Mouse (Mus musculus): ENCODE measurements around the gene Padi3. TPM values are rescaled to one million over a fixed set of nuclear protein-coding genes. Genes with fewer than 3 reads are reported as not detected.

Padi3 gene
- polyA plus RNA-seq, 1 experiment, result 0.47 TPM

GRCm38 (mm10) chr4:140785217-140785616 is 25.2 kb downstream of the Padi3 start:
- Histone ChIP-seq H3K27ac (ENCODE audit: insufficient read depth, low read depth, low read length) (no peak overlapping the region), H3K4me3 (ENCODE audit: insufficient read depth, low read length) (no peak overlapping the region), H3K4me1 (ENCODE audit: control insufficient read depth, insufficient read depth, low read length) (peaks cover 20% of the 10 kb centered on the region)
- no peak for TF ChIP-seq POLR2A (IDR thresholded peaks at IDR 0.05; ENCODE audit: borderline replicate concordance, low read depth, low read length)
- no peak for TF ChIP-seq CTCF (IDR thresholded peaks at IDR 0.05; ENCODE audit: low read depth, low read length)

- TF ChIP-seq POLR2A (IDR thresholded peaks at IDR 0.05; ENCODE audit: borderline replicate concordance, low read depth, low read length), result no peak
- TF ChIP-seq CTCF (IDR thresholded peaks at IDR 0.05; ENCODE audit: low read depth, low read length), result no peak
- no peak overlapping the region for H3K27ac ChIP-seq (ENCODE audit: insufficient read depth, low read depth, low read length)
- no peak overlapping the region for H3K4me3 ChIP-seq (ENCODE audit: insufficient read depth, low read length)
- H3K4me1 ChIP-seq (ENCODE audit: control insufficient read depth, insufficient read depth, low read length), result peaks cover 23% of the 10 kb centered on the region
These were observed 26.0 kb downstream of the Padi3 start for GRCm38 (mm10) chr4:140784292-140784945.

- H3K4me1 ChIP-seq (ENCODE audit: control insufficient read depth, insufficient read depth, low read length), result peaks cover 12% of the 10 kb centered on the region
- TF ChIP-seq POLR2A (IDR thresholded peaks at IDR 0.05; ENCODE audit: borderline replicate concordance, low read depth, low read length) (no peak), CTCF (IDR thresholded peaks at IDR 0.05; ENCODE audit: low read depth, low read length) (no peak)
- no peak overlapping the region for H3K4me3 ChIP-seq (ENCODE audit: insufficient read depth, low read length)
- no peak overlapping the region for H3K27ac ChIP-seq (ENCODE audit: insufficient read depth, low read depth, low read length)
These were observed 27.6 kb downstream of the Padi3 start for GRCm38 (mm10) chr4:140782821-140783220.

- Histone ChIP-seq H3K4me1 (ENCODE audit: control insufficient read depth, insufficient read depth, low read length) (peaks cover 5% of the 10 kb centered on the region), H3K4me3 (ENCODE audit: insufficient read depth, low read length) (no peak overlapping the region), H3K27ac (ENCODE audit: insufficient read depth, low read depth, low read length) (no peak overlapping the region)
- TF ChIP-seq POLR2A (IDR thresholded peaks at IDR 0.05; ENCODE audit: borderline replicate concordance, low read depth, low read length) (no peak), CTCF (IDR thresholded peaks at IDR 0.05; ENCODE audit: low read depth, low read length) (no peak)
These were observed 29.9 kb downstream of the Padi3 start for GRCm38 (mm10) chr4:140780507-140780906.

- H3K27ac ChIP-seq (ENCODE audit: insufficient read depth, low read depth, low read length), result no peak overlapping the region
- TF ChIP-seq POLR2A (IDR thresholded peaks at IDR 0.05; ENCODE audit: borderline replicate concordance, low read depth, low read length) (no peak), CTCF (IDR thresholded peaks at IDR 0.05; ENCODE audit: low read depth, low read length) (no peak)
These were observed 30.5 kb downstream of the Padi3 start for GRCm38 (mm10) chr4:140779803-140780397.

GRCm38 (mm10) chr4:140776623-140777022 is 33.8 kb downstream of the Padi3 start:
- H3K27ac ChIP-seq (ENCODE audit: insufficient read depth, low read depth, low read length), result no peak overlapping the region
- H3K4me1 ChIP-seq (ENCODE audit: control insufficient read depth, insufficient read depth, low read length), result peaks cover 8% of the 10 kb centered on the region
- no peak for TF ChIP-seq CTCF (IDR thresholded peaks at IDR 0.05; ENCODE audit: low read depth, low read length)
- no peak for TF ChIP-seq POLR2A (IDR thresholded peaks at IDR 0.05; ENCODE audit: borderline replicate concordance, low read depth, low read length)
- no peak overlapping the region for H3K4me3 ChIP-seq (ENCODE audit: insufficient read depth, low read length)

More at GRCm38 (mm10) chr4:140779803-140780397, 30.5 kb downstream of the Padi3 start:
- H3K4me3 ChIP-seq (ENCODE audit: insufficient read depth, low read length), result no peak overlapping the region
- peaks cover 5% of the 10 kb centered on the region for H3K4me1 ChIP-seq (ENCODE audit: control insufficient read depth, insufficient read depth, low read length)

GRCm38 (mm10) chr4:140775876-140776275 is 34.6 kb downstream of the Padi3 start:
- H3K27ac ChIP-seq (ENCODE audit: insufficient read depth, low read depth, low read length), result no peak overlapping the region
- no peak for TF ChIP-seq POLR2A (IDR thresholded peaks at IDR 0.05; ENCODE audit: borderline replicate concordance, low read depth, low read length)
- no peak for TF ChIP-seq CTCF (IDR thresholded peaks at IDR 0.05; ENCODE audit: low read depth, low read length)
- H3K4me3 ChIP-seq (ENCODE audit: insufficient read depth, low read length), result no peak overlapping the region
- H3K4me1 ChIP-seq (ENCODE audit: control insufficient read depth, insufficient read depth, low read length), result peaks cover 12% of the 10 kb centered on the region

- no peak overlapping the region for H3K27ac ChIP-seq (ENCODE audit: insufficient read depth, low read depth, low read length)
- H3K4me3 ChIP-seq (ENCODE audit: insufficient read depth, low read length), result no peak overlapping the region
- peaks cover 15% of the 10 kb centered on the region for H3K4me1 ChIP-seq (ENCODE audit: control insufficient read depth, insufficient read depth, low read length)
- TF ChIP-seq CTCF (IDR thresholded peaks at IDR 0.05; ENCODE audit: low read depth, low read length) (no peak), POLR2A (IDR thresholded peaks at IDR 0.05; ENCODE audit: borderline replicate concordance, low read depth, low read length) (no peak)
These were observed 35.6 kb downstream of the Padi3 start for GRCm38 (mm10) chr4:140774893-140775292.

GRCm38 (mm10) chr4:140774025-140774800 is 36.2 kb downstream of the Padi3 start, which contains the start of gene Padi4:
Padi4 (minus strand) TSS chr4:140774236.
- Histone ChIP-seq H3K4me1 (ENCODE audit: control insufficient read depth, insufficient read depth, low read length) (peaks cover 13% of the 10 kb centered on the region), H3K27ac (ENCODE audit: insufficient read depth, low read depth, low read length) (no peak within 1 kb of the TSS), H3K4me3 (ENCODE audit: insufficient read depth, low read length) (no peak within 1 kb of the TSS)
- no peak for TF ChIP-seq POLR2A (IDR thresholded peaks at IDR 0.05; ENCODE audit: borderline replicate concordance, low read depth, low read length)
- no peak for TF ChIP-seq CTCF (IDR thresholded peaks at IDR 0.05; ENCODE audit: low read depth, low read length)
